Mouse (Mus musculus) mouse trophoblast stem cell (cell line): ENCODE data around the gene Dhtkd1.
"Not testable (repeated sequence)": the region's sequence is repeated elsewhere in the genome, so short reads cannot be mapped to it uniquely, and the experiment has no call there.

Experiments
- in situ Hi-C, 2 experiments: fragments of 300-500 bp; cut with MseI, MboI; formaldehyde crosslinking; loops; 2 replicates in 1 of 2; 3 replicates in 1 of 2; pipeline ENCODE4 v1.15.1; 2025

Gene Dhtkd1

GRCm38 (mm10) chr2:5942416-5943032 is at the start of gene Dhtkd1:
Gene Dhtkd1 (minus strand): TSS chr2:5942792.
- in situ Hi-C loops: no loop called here

- in situ Hi-C loops: no loop called here
Measured at GRCm38 (mm10) chr2:5977532-5977931, 34.9 kb upstream of the Dhtkd1 start.

- in situ Hi-C loops: not testable (repeated sequence)
Measured at GRCm38 (mm10) chr2:5970629-5971028, 28.0 kb upstream of the Dhtkd1 start.

GRCm38 (mm10) chr2:5965972-5966371 is 23.4 kb upstream of the Dhtkd1 start:
- in situ Hi-C loops: no loop called here

- in situ Hi-C loops: not testable (repeated sequence)
Measured at GRCm38 (mm10) chr2:5963729-5964128, 21.1 kb upstream of the Dhtkd1 start.

GRCm38 (mm10) chr2:5962265-5962664 is 19.7 kb upstream of the Dhtkd1 start:
- in situ Hi-C loops: no loop called here

- in situ Hi-C loops: no loop called here
Measured at GRCm38 (mm10) chr2:5957705-5958104, 15.1 kb upstream of the Dhtkd1 start.

GRCm38 (mm10) chr2:5951621-5952211 is 9.1 kb upstream of the Dhtkd1 start:
- in situ Hi-C loops: no loop called here

- in situ Hi-C loops: no loop called here
Measured at GRCm38 (mm10) chr2:5950766-5951595, 8.4 kb upstream of the Dhtkd1 start, which contains the start of gene Upf2. Gene Upf2 (plus strand): TSS chr2:5951469.

- in situ Hi-C loops: no loop called here
Measured at GRCm38 (mm10) chr2:5950305-5950704, 7.7 kb upstream of the Dhtkd1 start.

- in situ Hi-C loops: not testable (repeated sequence)
Measured at GRCm38 (mm10) chr2:5949821-5950220, 7.2 kb upstream of the Dhtkd1 start.

- in situ Hi-C loops: no loop called here
Measured at GRCm38 (mm10) chr2:5948964-5949363, 6.4 kb upstream of the Dhtkd1 start.

- in situ Hi-C loops: no loop called here
Measured at GRCm38 (mm10) chr2:5946876-5947275, 4.3 kb upstream of the Dhtkd1 start.

- in situ Hi-C loops: no loop called here
Measured at GRCm38 (mm10) chr2:5945629-5946028, 3.0 kb upstream of the Dhtkd1 start.

- in situ Hi-C loops: no loop called here
Measured at GRCm38 (mm10) chr2:5943071-5943470, 479 bp upstream of the Dhtkd1 start.

- in situ Hi-C loops: no loop called here
Measured at GRCm38 (mm10) chr2:5941861-5942415, 654 bp downstream of the Dhtkd1 start.

- in situ Hi-C loops: no loop called here
Measured at GRCm38 (mm10) chr2:5940936-5941335, 1.7 kb downstream of the Dhtkd1 start.

- in situ Hi-C loops: no loop called here
Measured at GRCm38 (mm10) chr2:5939911-5940310, 2.7 kb downstream of the Dhtkd1 start.

GRCm38 (mm10) chr2:5939319-5939718 is 3.3 kb downstream of the Dhtkd1 start:
- in situ Hi-C loops: no loop called here

- in situ Hi-C loops: no loop called here
Measured at GRCm38 (mm10) chr2:5936550-5936949, 6.0 kb downstream of the Dhtkd1 start.

GRCm38 (mm10) chr2:5936068-5936467 is 6.5 kb downstream of the Dhtkd1 start:
- in situ Hi-C loops: no loop called here

- in situ Hi-C loops: no loop called here
Measured at GRCm38 (mm10) chr2:5934936-5935335, 7.7 kb downstream of the Dhtkd1 start.
